ENCODE assay signal across 16 mouse cellular contexts in genomic region chr2:109384019-109384418, GRCm38 (mm10).
"Had no signal": no experiment of that assay in that cellular context is flagged by ENCODE, and none has a peak within 500 bp of the region (broad histone marks: within the 10 kb centered on the region; RNA-seq: fewer than 3 reads in every experiment).

No protein-coding gene starts in this region.

- ATAC-seq: hindbrain, postnatal 0 days; intestine, embryonic 15.5 days; intestine, postnatal 0 days had no signal

- DNase-seq: gastrocnemius, postnatal 14 days; gastrocnemius, postnatal 36 days; heart, adult 11 months; heart, adult 2 months; heart, postnatal 14 days; heart, postnatal 36 days; kidney, adult 18-20 months; kidney, adult 8-10 months; kidney, postnatal 10 days; kidney, postnatal 25 days; kidney, postnatal 4 days; liver; liver, embryonic 13.5 days had no signal
